Mouse (Mus musculus): ENCODE data around the gene Hnrnph3.

DNA sequence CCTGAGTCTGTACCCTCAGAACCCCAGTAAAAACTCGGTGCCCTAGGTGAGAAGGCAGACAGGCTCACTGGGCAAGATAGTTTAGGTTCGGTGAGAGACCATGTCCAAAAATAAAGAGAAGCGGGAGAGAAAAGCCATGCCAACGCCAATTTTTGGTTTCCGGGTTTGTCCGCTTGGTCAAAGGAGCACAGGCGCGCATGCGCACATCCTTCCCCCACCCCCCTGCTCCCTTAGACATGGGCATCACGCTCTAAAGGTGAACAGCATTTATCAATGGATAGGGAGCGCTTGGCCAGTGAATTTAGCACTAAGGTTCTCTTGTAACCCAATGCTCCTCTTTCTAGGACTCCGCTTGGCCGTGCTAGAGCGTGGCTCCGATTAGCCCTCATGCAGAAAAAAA lies 33.4 kb downstream of the Hnrnph3 start:
- TF ChIP-seq POLR2A (IDR thresholded peaks at IDR 0.05; ENCODE audit: control insufficient read depth, low read depth, low read length) (no peak), CTCF (IDR thresholded peaks at IDR 0.05; ENCODE audit: control insufficient read depth, insufficient read depth, insufficient replicate concordance, low read depth, low read length) (no peak)
